Mouse (Mus musculus) regulatory T cell (primary cell): Measurements from ENCODE around the gene Cyfip1.

Experiments
- in situ Hi-C: fragments of 300-600 bp; cut with MboI, MseI; formaldehyde crosslinking; loops from one replicate; pipeline ENCODE4 v1.15.1; 2025; ENCODE audit warnings: high pct_unique_total_duplicates

The Cyfip1 gene

DNA sequence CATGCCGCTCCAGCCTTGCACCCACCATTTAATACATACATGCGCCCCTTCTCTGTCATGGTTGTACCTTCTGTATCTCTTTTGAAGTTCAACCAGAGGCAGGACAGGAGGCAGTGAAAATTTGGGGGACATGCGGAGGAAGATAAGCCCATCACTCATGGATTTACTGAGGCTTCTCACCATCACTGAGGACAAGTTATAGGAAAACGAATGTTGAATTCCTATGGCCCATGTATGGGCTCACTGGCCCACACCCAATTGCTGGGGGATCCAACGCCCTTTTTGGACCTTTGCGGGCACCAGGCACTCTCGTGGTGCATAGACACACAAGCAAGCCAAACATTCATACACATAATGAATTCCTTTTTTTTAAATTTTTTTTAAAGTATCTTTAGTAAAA lies at the start of gene Cyfip1:
Gene Cyfip1 (plus strand): TSS at position 301 of the 400 bp plus-strand sequence.
- in situ Hi-C loops = no loop called here

DNA sequence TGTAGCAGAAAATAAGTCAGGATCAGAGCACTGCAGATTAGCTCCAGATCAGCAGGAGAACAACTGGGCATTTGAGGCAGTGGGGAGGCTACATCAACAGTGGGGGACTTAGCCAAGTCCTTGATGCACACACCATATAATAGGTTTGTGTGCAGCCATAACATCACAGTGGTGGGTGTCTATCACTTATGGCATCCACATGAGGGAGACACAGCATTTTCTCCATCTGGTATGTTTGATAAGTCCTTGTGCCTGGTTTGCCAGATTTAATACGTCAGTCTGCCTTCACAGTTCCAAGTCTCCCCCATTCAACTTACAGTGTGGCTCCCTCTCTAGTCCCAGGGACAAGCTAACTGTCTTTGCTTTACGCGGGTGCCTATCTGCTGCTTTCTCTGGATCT lies 49.3 kb upstream of the Cyfip1 start:
- in situ Hi-C loops = no loop called here

DNA sequence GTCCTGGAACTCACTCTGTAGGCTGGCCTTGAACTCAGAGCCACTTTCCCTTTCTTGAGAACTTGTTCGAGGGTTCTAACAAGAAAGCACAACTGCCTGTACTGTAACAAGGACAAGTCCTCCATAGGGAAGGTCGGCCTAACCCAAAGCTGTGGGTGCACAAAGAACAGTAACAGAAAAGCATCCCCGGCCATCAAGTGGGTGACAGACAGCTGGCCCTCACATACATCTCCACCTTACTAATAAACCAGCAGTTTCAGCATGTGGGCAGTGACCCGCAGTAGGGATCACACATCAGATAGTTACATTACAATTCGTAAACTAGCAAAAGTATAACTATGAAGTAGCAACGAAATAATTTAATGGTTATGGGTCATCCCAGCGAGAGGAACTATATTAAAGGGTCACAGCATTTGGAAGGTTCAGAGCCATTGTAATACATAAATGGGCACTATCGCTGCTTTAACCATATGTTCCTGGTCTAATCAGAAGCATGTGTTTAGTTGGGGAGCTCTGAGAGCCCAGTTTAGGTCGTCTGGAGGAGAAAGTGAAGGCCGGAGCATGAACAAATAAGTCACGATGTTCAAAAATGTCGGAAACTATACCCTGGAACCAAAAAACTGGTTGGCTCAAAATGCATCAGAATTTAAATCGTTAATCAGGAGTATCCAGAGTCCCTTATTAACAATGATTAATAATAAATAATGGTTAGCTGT lies 48.2 kb upstream of the Cyfip1 start:
- in situ Hi-C loops = no loop called here

DNA sequence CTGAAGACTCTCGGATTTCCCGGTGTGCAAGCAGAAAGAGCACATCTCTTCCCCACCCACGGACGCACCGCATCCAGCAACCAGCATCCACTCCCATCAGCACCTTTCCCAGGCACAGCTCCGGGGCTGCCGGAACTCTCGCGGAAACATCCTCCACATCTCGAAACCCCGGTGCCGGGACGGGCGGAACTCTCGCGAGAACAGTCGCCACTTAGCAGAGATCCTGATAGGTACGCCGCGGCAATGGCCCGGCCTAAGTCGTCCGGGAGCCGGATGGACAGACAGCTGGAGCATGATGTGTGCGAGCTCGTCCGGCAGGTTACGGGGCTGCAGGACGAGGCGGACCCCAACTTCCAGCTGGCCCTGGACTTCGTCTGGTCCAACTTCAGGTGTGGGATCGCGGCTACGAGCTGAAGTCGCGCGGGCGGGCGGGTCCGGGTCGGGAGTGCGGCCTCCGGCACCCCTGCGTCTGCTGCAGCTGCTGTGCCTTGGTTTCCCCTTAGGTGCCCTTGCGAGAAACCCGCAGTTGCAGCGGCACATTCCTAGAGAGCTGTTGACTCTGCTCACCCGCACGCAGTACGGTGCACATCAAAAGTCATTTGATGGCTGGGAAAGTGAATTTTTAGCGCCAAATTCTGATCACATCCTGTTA lies 47.5 kb upstream of the Cyfip1 start, which contains the start of gene Tubgcp5:
Gene Tubgcp5 (plus strand): TSS at position 203 of the 652 bp plus-strand sequence.
- in situ Hi-C loops = no loop called here

DNA sequence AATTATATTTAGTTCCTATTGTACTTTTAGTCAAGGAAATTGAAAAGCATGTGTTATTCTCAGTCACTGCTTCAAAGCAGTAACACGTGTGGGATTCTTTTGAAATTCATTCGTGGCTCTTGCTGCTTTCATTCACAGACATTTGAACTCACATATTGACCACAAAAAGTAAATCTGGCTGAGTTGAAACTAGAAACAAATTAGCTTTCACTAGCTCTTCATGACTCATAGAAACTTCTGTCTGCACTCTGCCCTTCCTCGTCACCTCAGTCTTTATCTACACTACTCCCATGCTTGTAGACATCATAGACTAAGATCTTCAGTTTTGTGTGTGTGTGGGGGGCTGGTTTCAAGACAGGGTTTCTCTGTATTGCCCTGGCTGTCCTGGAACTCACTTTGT lies 41.6 kb upstream of the Cyfip1 start:
- in situ Hi-C loops = no loop called here

DNA sequence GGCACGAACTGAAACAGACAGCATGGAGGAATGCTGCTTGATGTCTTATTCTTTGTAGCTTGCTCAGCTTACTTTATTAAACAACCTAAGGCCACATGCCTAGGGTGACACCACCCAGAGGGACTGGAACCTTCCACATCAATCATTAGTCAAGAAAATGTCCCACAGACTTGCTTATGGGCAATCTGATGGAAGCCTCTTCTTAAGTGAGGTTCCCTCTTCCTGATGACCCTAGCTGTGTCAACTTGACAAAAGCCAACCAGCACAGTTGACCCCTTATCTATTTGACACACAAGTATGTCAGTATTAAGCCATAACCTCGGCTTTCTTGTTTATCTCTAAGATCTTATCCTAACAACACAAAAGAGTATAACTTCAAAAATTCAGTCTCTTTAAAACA lies 31.6 kb upstream of the Cyfip1 start:
- in situ Hi-C loops = no loop called here

DNA sequence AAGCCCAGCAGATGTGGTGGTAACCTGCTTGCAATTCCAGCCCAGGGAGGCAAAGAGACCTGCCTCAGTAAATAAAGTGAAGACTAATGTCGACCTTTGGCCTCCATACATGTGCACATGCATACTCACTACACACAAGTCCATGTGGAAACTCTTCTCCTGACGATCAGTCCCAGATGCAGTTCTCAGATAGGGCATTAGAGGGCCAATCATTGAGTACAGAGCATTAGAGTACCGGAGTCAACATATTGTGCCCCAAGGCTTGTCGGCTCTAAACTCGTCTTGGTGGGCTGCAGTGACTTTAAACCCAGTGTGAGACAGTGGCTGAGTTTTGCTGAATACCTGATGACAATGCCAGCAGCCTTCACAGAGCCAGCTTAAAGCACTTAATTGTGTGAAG lies 17.1 kb upstream of the Cyfip1 start:
- in situ Hi-C loops = no loop called here

DNA sequence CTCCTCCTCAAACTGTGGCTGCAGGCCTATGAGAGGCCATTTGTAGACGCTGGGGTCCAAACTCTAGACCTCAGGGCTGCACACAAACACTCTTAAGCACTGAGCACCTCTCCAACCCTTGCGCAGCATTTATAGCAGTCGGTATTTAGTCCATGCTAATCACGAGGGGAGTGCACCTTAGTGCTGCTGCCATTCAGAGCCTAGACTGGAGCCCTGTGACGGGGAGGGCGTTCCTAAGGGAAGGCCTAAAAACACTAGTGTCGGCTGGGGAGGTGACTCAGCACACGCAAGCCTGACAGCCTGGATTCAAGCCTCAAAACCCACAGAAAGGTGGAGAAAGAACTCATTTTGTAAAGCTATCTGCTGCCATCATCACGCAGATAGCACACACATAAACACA lies 14.0 kb upstream of the Cyfip1 start:
- in situ Hi-C loops = no loop called here

DNA sequence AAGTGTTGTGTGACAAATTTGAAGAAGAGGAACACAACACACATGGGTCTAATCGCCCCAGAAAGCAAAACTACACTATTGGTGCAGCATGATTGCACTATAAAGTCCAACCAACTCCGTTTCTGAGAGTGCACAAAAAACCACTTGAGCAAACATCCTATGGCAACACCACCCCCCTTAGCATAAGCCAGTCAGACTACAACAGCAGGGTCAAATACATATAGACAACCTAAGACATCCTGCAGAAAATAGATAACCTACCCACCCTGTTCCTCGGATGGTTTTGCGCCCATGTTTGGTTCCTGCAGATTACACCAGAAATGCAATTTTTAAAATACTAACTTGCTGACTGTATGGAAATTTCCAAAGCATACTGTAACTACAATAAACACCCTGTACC lies 4.7 kb upstream of the Cyfip1 start:
- in situ Hi-C loops = no loop called here

DNA sequence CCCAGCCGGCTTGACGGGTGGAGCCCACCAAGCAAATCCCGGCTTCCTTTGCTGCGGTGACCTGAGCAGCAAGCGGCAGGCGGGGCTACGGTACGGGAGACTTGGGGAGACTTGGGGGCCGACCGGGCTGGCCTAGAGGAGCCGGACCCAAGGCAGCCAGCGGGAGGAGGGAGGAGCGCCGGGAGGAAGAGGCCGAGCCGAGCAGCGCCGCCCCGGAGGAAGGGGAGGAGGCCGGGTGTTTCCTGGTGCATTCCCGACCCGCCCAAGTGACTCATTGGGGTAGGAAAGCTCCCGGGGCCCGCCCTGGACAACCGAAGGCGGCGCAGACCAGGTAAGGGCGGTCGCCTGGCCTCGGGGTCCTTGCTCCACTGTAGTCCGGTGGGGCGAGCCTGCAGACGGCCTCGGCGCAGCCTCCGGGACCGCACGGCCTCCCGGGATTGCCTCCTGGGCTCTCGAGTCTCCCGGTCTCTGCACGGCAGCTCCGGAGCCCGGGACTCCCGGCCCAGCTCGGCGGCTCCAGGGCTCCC lies 495 bp downstream of the Cyfip1 start:
- in situ Hi-C loops = no loop called here

DNA sequence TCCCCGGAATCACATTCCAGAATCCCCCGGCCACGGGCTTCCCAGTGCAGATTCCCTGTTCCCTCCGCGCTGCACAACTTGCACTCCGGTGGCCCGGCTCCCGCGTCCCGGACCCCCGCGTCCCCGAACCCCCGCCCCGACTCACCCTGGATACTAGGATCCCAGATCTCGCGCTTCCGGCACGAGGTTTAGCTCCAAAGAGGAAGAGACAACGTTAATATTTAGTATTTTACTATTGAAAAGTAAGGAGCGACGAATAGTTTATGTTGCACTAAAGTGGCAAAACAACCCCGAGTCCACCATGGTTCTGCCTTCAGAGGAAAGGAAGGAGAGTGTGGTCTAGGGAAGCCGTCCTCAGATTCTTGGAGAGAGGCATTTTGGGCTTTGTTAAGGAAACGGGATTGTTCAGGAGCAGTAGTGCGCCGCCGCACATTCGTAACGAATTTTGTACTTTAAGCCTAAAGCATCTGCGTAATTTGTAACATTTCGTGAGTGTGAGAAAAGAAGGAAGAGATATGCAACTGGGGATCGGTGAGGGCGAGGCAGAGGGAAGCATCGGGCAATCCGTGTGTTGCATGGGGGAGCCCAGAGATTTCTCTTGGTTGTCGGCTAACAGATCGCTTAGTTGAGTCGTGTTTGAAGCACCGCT lies 1.1 kb downstream of the Cyfip1 start:
- in situ Hi-C loops = no loop called here

DNA sequence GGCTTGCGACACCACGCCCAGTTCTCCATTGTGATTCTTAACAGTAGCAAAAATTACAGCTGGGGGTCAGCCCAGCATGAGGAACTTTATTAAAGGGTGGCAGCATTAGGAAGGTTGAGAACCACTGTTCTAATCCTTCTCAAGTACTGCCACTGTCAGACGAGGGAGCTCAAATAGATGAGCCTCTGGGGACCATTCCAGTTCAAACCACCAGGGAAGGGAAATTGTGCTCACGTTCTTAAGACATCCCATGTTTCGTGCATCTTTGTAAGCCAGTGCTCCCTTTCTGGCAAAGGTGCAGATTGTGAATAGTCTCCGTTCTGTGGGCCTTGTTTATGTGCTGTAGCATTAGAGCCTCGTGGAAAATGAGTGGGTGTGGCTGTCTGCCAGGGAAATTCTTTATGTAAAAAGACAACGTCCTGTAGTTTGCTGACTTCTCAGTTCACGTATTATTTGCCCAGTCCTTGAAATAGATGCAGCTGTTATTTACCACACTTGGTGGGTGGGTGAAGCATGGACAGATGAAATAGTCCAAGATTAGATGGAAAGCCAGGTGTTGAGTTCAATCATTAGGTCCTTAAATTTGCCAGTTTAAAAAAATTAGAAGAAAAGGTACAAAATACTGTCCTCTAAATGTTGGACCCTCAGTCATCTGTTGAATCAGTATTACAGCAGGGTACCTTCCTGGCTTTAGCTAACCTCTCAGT lies 5.2 kb downstream of the Cyfip1 start:
- in situ Hi-C loops = no loop called here

DNA sequence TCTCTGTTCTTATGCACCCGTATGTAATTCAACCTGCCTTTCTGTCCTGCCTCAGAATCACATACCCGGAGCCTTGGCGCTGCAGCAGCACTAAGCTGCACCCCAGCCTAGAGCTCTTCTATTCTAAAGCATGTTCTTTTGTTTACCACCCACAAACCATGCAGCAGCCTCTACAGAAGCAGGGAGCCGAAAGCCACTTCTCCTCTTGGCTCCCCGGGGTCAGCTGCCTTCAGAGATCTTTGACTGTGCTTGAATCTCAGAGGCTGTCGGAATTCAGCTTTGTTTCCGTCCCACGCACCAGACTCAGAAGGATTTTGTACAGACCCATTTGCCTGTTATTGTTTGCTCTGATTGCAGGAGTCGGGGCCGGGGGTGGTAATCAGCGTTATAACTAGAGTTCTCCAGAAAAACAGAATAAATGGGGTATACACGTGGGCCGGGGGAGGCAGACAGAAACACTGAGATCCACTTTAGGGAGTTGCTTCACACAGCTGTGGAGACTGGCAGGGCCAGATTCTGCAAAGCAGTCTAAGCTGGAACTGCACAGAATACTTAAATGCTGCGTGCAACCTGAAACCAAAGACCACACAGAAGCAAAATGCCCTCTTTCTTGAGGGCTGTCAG lies 8.5 kb downstream of the Cyfip1 start:
- in situ Hi-C loops = no loop called here

DNA sequence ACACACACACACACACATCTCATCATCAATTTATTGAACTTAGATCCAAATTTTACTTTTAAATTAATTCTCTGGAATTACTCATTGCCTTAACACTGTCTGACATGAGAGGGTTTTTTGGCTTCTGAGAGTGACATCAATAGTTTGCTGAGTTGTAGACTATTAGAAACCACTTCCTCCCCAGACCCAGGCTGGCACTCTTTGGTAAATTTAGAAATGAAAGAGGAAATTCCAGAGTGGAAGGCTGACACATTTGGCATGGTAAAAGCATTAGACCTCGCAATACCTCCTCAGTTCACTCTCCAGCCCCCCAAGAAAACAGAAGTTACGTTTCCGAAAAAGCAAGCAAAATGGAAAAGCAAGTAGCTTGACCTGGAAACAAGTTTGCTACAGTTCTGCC lies 11.2 kb downstream of the Cyfip1 start:
- in situ Hi-C loops = no loop called here

DNA sequence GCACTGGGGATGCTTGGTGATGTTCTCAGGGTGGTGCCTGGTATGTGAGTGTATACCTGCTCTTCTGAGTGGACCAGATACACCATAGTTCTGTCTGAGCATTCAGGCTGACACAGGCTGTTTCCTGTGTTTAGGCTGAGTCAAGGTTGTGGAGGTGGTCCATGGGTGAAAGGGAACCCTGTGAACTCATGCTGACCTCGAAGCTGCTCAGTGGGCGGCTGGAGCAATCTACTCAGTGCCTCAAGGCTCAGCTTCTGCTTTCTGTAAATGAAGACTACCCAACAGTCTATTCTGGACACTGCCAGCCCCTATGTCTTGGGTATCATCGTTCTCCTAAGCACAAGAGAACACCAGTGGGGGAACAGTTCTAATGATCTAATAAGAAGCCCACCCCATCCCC lies 14.1 kb downstream of the Cyfip1 start:
- in situ Hi-C loops = no loop called here

DNA sequence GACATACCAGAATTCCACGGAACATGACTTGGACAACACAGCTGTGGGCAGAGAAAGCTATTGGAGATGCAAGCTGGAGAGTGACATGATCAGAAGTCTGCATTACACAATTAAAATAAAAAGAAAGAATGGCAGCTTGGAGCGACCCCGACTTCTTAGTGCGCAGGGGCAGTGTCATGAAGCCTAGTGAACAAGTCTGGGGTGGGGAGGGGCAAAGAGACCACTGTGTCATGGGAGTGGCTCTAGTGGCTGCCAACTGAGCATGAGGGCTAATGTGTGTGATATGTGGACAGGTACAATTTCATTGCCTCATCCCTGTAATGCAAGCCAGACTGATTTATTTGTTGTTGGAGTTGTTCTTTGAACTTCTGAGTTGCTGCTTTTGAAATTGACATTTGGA lies 15.2 kb downstream of the Cyfip1 start:
- in situ Hi-C loops = no loop called here

DNA sequence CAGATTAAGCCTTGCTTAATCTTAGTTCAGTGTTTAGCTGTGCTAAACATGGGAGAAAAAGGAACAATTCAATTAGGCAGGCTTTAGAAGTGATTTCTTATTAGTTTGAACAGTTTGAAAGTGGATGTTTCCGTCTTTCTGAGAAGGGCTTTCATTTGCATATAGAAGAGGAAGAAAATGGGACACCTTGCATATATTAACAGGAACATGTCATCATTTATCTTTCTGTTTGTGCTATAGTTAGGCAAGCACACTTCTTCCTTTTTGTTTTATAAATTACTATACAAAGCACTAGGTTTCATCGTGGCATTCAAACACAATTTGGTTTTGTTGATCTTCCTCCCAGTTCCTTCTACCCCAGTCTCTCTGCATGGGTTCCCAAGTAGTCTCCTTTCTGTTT lies 16.2 kb downstream of the Cyfip1 start:
- in situ Hi-C loops = no loop called here

DNA sequence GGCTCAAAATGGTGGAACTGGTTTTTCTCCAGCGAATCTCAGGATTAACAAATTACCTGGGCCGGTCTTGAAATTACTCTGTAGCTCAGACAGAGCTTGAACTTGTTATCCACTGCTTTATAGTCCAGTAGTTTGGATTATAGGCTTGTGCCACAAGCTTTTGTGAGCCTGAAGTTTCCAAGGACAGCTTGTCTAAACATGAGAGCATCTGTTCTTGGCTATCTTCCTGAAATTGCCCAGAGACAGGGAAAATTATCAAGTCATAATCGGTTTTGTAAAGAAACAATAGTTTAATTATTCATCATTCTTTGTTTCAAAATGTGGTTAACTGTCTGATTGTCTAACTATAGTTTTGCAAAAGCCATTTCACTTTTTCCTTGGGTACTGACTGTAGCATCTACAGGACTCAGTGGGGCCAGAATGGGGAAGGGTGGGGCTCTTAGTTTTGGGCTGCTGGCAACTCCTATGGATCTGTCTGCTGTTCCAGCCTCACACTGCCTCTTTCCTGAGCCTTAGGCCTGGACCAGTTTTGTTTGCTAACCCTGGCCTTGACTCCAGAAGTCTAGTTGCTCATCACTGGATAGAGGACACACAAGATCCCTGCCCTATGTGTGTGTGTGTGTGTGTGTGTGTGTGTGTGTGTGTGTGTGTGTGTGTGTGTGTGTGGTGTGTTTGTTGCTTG lies 17.4 kb downstream of the Cyfip1 start:
- in situ Hi-C loops = no loop called here

DNA sequence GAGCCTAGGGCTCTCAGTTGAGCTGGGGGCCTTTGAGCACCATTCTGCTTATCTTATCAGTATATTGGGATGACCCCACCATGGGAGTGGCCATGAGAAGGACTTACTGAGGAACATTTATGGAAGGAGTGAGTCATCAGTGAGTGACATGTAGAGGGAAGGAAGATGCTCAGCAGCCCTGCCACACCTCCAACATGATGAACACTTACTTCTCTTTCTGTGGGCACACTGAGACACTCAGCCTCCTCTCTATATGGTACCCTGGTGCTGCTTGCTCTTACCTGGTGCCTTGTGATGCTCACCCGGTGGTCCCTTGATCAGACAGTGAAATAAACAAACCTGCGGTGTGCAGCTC lies 17.9 kb downstream of the Cyfip1 start:
- in situ Hi-C loops = no loop called here

DNA sequence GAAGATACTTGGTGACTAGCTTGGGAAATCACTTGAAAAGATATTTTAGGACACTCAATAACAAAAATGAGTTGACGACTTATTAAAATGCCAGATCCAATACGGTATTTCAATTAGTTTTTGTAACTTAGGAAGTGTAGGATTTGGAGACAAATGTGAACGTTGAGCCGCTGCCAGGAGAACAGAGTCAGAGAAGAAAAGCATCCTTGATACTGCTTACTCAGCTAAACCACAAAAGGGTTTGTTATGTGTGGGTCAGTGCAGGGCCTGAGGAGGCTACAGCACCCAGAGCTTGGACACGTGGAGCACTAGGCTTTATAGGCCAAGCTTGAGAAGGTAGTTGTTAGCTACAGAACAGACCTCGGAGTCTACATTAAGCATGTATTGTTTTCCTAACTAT lies 18.4 kb downstream of the Cyfip1 start:
- in situ Hi-C loops = no loop called here

DNA sequence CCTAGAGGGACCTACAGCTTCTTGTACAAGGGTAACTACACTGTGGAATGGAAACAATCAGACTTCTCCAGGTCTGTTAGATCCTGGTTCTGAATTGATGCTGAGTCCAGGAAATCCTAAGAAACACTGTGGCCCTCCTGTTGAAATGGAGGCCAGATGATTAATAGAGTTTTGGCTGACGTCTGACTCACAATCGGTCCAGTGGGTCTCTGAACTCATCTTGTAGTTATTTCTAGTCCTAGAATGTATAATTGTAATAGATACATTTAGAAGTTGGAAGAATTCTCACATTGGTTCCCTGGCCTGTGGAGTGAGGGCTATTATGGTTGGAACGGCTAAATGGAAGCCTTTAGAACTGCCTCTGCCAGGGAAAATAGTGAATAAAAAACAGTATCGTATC lies 19.6 kb downstream of the Cyfip1 start:
- in situ Hi-C loops = no loop called here
